Mouse (Mus musculus): ENCODE data around the gene Cd37.

DNA sequence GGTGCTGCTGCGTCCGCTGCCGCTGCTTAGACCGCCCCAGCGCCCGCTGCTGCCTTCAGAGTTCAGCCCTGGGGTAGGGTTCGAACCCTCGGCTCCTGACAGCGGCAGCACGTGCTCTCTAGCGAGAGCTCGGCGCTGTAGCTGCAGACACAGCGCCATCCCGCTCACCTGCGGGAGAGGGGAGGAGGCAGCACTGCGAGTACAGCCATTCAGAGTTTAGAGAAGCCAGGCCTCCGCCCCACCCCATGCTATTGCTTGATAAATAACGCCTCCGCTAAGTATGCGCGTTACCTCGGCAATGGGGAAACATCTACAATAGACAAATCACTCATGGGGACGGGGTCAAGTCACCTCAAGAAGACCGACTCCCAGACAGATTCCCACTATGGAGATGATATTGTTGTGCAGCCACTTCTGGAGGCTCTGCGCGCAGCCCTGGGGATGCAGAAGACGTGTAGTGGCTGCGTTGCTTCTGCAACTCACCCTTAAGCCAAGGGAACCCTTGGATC is 4.5 kb downstream of the Cd37 start:
- TF ChIP-seq POLR2A (IDR thresholded peaks at IDR 0.05; ENCODE audit: control insufficient read depth, extremely low read depth, insufficient read depth, low read length, poor library complexity) (no peak), CTCF (IDR thresholded peaks at IDR 0.05; ENCODE audit: borderline replicate concordance, control insufficient read depth, extremely low read depth, insufficient read depth, low read length, poor library complexity) (no peak)
